Mouse (Mus musculus) erythroblast, embryonic 14.5 days (primary cell): ENCODE data around the gene Cxxc4.

ENCODE experiments used
- GATA1 ChIP-seq: IDR thresholded peaks from 2 replicates; pipeline ENCODE4 v1.6.1; 2012; ENCODE audit warnings: low read length, inconsistent platforms, mixed read lengths
- TAL1 ChIP-seq: IDR thresholded peaks from 3 replicates; pipeline ENCODE4 v1.6.1; 2012; ENCODE audit warnings: low read length, inconsistent platforms, mixed read lengths

DNA sequence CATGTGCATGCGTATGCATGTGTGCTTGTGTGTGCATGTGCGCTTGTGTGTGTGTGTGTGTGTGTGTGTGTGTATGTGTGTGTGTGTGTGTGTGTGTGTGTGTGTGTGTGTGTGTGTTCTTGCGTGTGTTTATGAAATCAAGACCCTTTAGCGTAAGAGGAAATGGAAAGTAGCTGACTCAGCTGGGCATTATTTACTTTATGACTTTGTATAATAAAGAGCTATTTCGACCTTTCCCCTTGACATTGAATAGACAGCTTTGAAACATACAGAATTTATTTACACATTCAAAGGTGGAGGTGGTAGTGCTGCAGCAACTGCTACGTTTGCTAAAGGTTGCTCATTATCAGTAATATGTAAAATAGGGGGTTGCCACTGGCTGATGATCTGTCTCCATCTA, 25.3 kb upstream of the Cxxc4 start:
- TF ChIP-seq GATA1, result no peak
- no peak for TF ChIP-seq TAL1
